Comparison of ENCODE assay signal across 24 mouse cellular contexts in the genomic region with DNA sequence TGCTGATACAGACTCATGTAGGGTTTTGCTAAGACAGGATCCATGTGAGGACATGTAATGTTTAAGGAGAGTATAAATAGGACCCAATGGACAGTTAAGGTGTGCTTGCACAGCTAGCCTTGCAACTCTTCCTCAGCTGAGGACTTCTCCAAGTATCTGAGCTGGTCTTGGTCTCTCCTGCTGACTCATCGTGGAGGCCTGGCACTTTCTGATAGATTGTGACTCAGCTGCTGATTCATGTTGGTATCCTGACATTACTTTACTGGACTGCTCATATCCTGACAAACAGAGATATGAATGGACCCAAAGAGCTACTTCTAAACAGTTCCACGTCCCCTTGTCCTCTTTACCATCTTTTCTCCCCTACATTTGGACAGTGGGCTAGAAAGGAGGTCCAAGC.
DNase-seq lines count a peak whose midpoint lies in the region; ATAC-seq and TF ChIP-seq lines count a peak whose summit lies in the region.
"Had no signal": no experiment of that assay in that cellular context is flagged by ENCODE, and none has a peak within 500 bp of the region (broad histone marks: within the 10 kb centered on the region; RNA-seq: fewer than 3 reads in every experiment).

No protein-coding gene starts in this region.

- no peak overlapping the region for H3K27ac ChIP-seq in liver, embryonic 11.5 days (ENCODE audit: low read depth, low read length)
- no peak overlapping the region for H3K27ac ChIP-seq in CH12.LX (ENCODE audit: insufficient read depth, low read depth)
- H3K27ac ChIP-seq: embryonic facial prominence, embryonic 13.5 days; hindbrain, embryonic 14.5 days; kidney, embryonic 15.5 days; limb, embryonic 10.5 days; macrophage; midbrain, embryonic 15.5 days had no signal

- dilution Hi-C loops in CH12.LX (cut with MboI; ENCODE audit: extremely low pct_ligation_motif_present, extremely low pct_unique_long_range_greater_than_20kb, low sequenced_read_pairs), result no loop called here

- TF ChIP-seq CTCF in CH12.LX (conservative IDR thresholded peaks at IDR 0.05 in 1 of 2, IDR thresholded peaks at IDR 0.05 in 1 of 2; ENCODE audit: low read depth in 2 of 2, low read length in 2 of 2), result no peak
- TF ChIP-seq CTCF in lung, adult 2 months (IDR thresholded peaks at IDR 0.05; ENCODE audit: insufficient read depth, low read length), result no peak

- in situ Hi-C loops in CH12.LX (cut with MboI; ENCODE audit: low pct_ligation_motif_present, low pct_unique_long_range_greater_than_20kb, low sequenced_read_pairs), result no loop called here

- no peak for ATAC-seq in liver, embryonic 11.5 days (replicated peaks; ENCODE audit: low FRiP score)
- peak; percentile 37 to 42; a peak in 1 of 4 replicates for ATAC-seq in hematopoietic stem cell, adult 5-6 weeks (replicated peaks in 1 of 2; ENCODE audit: insufficient read depth in 1 of 2, low FRiP score in 2 of 2, low TSS enrichment in 1 of 2, low read depth in 1 of 2, poor library complexity in 2 of 2, severe bottlenecking in 2 of 2)
- ATAC-seq: activated CD4-positive, CD25-positive, alpha-beta regulatory T cell, adult 4 months; CD4-positive, CD25-positive, alpha-beta regulatory T cell, adult 4 months; intestine, embryonic 16.5 days; midbrain, embryonic 15.5 days; Patski had no signal

- H3K4me3 ChIP-seq in liver, embryonic 11.5 days (ENCODE audit: low read depth, low read length), result no peak overlapping the region
- H3K4me3 ChIP-seq in CH12.LX (replicated peaks in 1 of 3; ENCODE audit: low read depth in 2 of 3, low read length in 2 of 3, poor library complexity in 1 of 3), result no peak overlapping the region
- no peak overlapping the region for H3K4me3 ChIP-seq in lung, adult 2 months (replicated peaks; ENCODE audit: extremely low read depth, low read depth, low read length)
- H3K4me3 ChIP-seq: embryonic facial prominence, embryonic 13.5 days; kidney, embryonic 15.5 days; limb, embryonic 10.5 days; midbrain, embryonic 15.5 days had no signal

- no peak overlapping the region for H3K9ac ChIP-seq in liver, embryonic 11.5 days (ENCODE audit: low read depth, low read length)
- H3K9ac ChIP-seq in CH12.LX (ENCODE audit: insufficient read depth, low read depth), result no peak overlapping the region
- H3K9ac ChIP-seq: embryonic facial prominence, embryonic 13.5 days; hindbrain, embryonic 14.5 days; kidney, embryonic 15.5 days; midbrain, embryonic 15.5 days had no signal

- TF ChIP-seq POLR2A in CH12.LX (IDR thresholded peaks at IDR 0.05; ENCODE audit: low read depth, low read length), result no peak
- no peak for TF ChIP-seq POLR2A in lung, adult 2 months (IDR thresholded peaks at IDR 0.05; ENCODE audit: borderline replicate concordance, extremely low read depth, low read depth, low read length)

- H3K79me2 ChIP-seq in CH12.LX (replicated peaks; ENCODE audit: control insufficient read depth, extremely low read depth, insufficient read depth, poor library complexity, severe bottlenecking), result no peaks in the 10 kb centered on the region

- no peak for TF ChIP-seq EP300 in CH12.LX (IDR thresholded peaks at IDR 0.05; ENCODE audit: low read length)

- H3K27me3 ChIP-seq in liver, embryonic 11.5 days (replicated peaks; ENCODE audit: control insufficient read depth, insufficient read depth, low read length), result no peaks in the 10 kb centered on the region
- no peaks in the 10 kb centered on the region for H3K27me3 ChIP-seq in CH12.LX (replicated peaks)
- H3K27me3 ChIP-seq: embryonic facial prominence, embryonic 13.5 days; kidney, embryonic 15.5 days; midbrain, embryonic 15.5 days; Patski had no signal

- no peaks in the 10 kb centered on the region for H3K36me3 ChIP-seq in liver, embryonic 11.5 days (ENCODE audit: control insufficient read depth, insufficient read depth, low read length)
- H3K36me3 ChIP-seq in CH12.LX (replicated peaks in 1 of 2; ENCODE audit: control insufficient read depth in 1 of 2, insufficient read depth in 1 of 2, low read length in 1 of 2), result no peaks in the 10 kb centered on the region
- H3K36me3 ChIP-seq: embryonic facial prominence, embryonic 13.5 days; kidney, embryonic 15.5 days; limb, embryonic 10.5 days; midbrain, embryonic 15.5 days had no signal

- H3K4me1 ChIP-seq in liver, embryonic 11.5 days (replicated peaks; ENCODE audit: control insufficient read depth, insufficient read depth, low read length), result no peaks in the 10 kb centered on the region
- H3K4me1 ChIP-seq in CH12.LX (ENCODE audit: control insufficient read depth in 1 of 2, insufficient read depth in 2 of 2), result peaks cover 0 to 4% of the 10 kb centered on the region in 2 experiments; a peak in 1 of 4 replicates
- H3K4me1 ChIP-seq in lung, adult 2 months (ENCODE audit: control insufficient read depth, insufficient read depth, low read length), result no peaks in the 10 kb centered on the region
- H3K4me1 ChIP-seq: embryonic facial prominence, embryonic 13.5 days; kidney, embryonic 15.5 days; limb, embryonic 10.5 days; midbrain, embryonic 15.5 days had no signal

- H3K4me2 ChIP-seq in liver, embryonic 11.5 days, result no peak overlapping the region
- H3K4me2 ChIP-seq in CH12.LX (ENCODE audit: insufficient read depth, low read depth, poor library complexity, severe bottlenecking), result no peak overlapping the region
- H3K4me2 ChIP-seq: embryonic facial prominence, embryonic 13.5 days; hindbrain, embryonic 14.5 days; kidney, embryonic 15.5 days; midbrain, embryonic 15.5 days had no signal

- DNase-seq in liver, result peak; percentile 12
- no peak for DNase-seq in liver, embryonic 11.5 days (ENCODE audit: low spot score)
- no peak for DNase-seq in CH12.LX (ENCODE audit: extremely low read depth)
- peak; percentile 9 for DNase-seq in adrenal gland, postnatal 10 days
- DNase-seq in lung, adult 2 months, result no peak
- DNase-seq in layer of hippocampus, adult 9-10 months (ENCODE audit: low spot score), result no peak
- DNase-seq in urinary bladder, postnatal 14 days (ENCODE audit: low spot score), result no peak
- DNase-seq: cerebellum, adult 8-10 months; heart, adult 18-20 months; heart, postnatal 10 days; layer of hippocampus, postnatal 36 days; spleen, adult 18-20 months; thymus, adult 18-20 months had no signal

- 57% methylated on average over 2 of the region's 2 CpGs for WGBS in liver, embryonic 11.5 days
- 56% methylated on average over 2 of the region's 2 CpGs for WGBS in lung, adult 2 months

- TF ChIP-seq RAD21 in CH12.LX (IDR thresholded peaks at IDR 0.05; ENCODE audit: low read depth, low read length), result no peak

- no peaks in the 10 kb centered on the region for H3K9me3 ChIP-seq in liver, embryonic 11.5 days (ENCODE audit: control insufficient read depth, low read length)
- peaks cover 10% of the 10 kb centered on the region for H3K9me3 ChIP-seq in CH12.LX (replicated peaks; ENCODE audit: low read length)
- H3K9me3 ChIP-seq: embryonic facial prominence, embryonic 13.5 days; kidney, embryonic 15.5 days; limb, embryonic 10.5 days; midbrain, embryonic 15.5 days had no signal

TF ChIP-seq in CH12.LX, 34 proteins besides CTCF, POLR2A, EP300 and RAD21:
- TF ChIP-seq CHD2 (IDR thresholded peaks at IDR 0.05; ENCODE audit: low read length), result no peak
- TF ChIP-seq IRF4 (IDR thresholded peaks at IDR 0.05; ENCODE audit: low read depth, low read length), result peak; percentile 34; the same call in 1 of the 2 replicates
- TF ChIP-seq ZMIZ1 (IDR thresholded peaks at IDR 0.05; ENCODE audit: low read depth, low read length), result no peak
- peak; percentile 71; the same call in 1 of the 2 replicates for TF ChIP-seq MAFK (IDR thresholded peaks at IDR 0.05; ENCODE audit: insufficient replicate concordance, low read length)
- TF ChIP-seq PAX5 (IDR thresholded peaks at IDR 0.05; ENCODE audit: low read length), result no peak

Comparison
In these comparisons a context has a peak if more than half of its experiments do, and no peak if none do; other contexts are left out.
1. DNase-seq: peak in liver (single experiment) and adrenal gland, postnatal 10 days (single experiment); none in liver, embryonic 11.5 days (single experiment), CH12.LX (single experiment), lung, adult 2 months (single experiment), layer of hippocampus, adult 9-10 months (single experiment) and urinary bladder, postnatal 14 days (single experiment).